Mouse (Mus musculus): ENCODE data around the gene 4932411N23Rik. TPM values are rescaled to one million over a fixed set of nuclear protein-coding genes. Genes with fewer than 3 reads are reported as not detected.
"Not testable (repeated sequence)": the region's sequence is repeated elsewhere in the genome, so short reads cannot be mapped to it uniquely, and the experiment has no call there.

4932411N23Rik gene
- not detected in 2 replicates for polyA plus RNA-seq (2015; fragmentation: Nextera tagmentation; extraction: Ambion mirVana)

DNA sequence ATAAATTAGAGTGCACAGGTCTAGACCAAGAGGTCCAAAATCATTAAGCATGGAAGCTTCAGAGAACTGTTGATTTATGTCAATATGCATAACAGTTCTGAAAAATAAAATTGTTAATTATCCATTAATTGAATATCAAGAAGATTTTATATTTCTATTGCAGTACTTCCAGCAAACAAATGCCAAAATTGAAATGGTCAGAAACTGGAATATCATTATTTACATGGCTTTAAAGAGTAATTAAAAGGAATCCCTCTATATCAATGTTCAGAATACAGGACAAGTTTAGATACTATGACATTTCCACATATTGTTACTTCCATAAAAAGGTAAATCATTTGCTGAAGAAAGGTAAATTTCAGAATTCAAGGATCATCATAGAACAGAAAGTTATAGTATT is at the start of gene 4932411N23Rik:
4932411N23Rik (minus strand) TSS at position 101 of the 400 bp plus-strand sequence.
- no peaks in the 10 kb centered on the region for H3K4me1 ChIP-seq (replicated peaks)
- no peaks in the 10 kb centered on the region for H3K36me3 ChIP-seq (replicated peaks)
- H3K27me3 ChIP-seq = no peaks in the 10 kb centered on the region
- no peak within 1 kb of the TSS for H3K4me3 ChIP-seq (replicated peaks)
- H3K4me2 ChIP-seq = no peak within 1 kb of the TSS
- H3K27ac ChIP-seq (replicated peaks) = no peak within 1 kb of the TSS
- H3K9ac ChIP-seq = no peak within 1 kb of the TSS
- H3K9me3 ChIP-seq (replicated peaks) = no peaks in the 10 kb centered on the region
- no peak for ATAC-seq (ENCODE audit: insufficient read depth)

GRCm38 (mm10) chrX:126779895-126780294 is 35.8 kb downstream of the 4932411N23Rik start:
- Histone ChIP-seq H3K4me3 (replicated peaks) (no peak overlapping the region), H3K9ac (no peak overlapping the region), H3K27me3 (no peaks in the 10 kb centered on the region), H3K27ac (replicated peaks) (no peak overlapping the region), H3K9me3 (replicated peaks) (no peaks in the 10 kb centered on the region), H3K36me3 (replicated peaks) (no peaks in the 10 kb centered on the region), H3K4me2 (no peak overlapping the region), H3K4me1 (replicated peaks) (no peaks in the 10 kb centered on the region)
- ATAC-seq (ENCODE audit: insufficient read depth) = no peak
- WGBS (ENCODE audit: insufficient replicate concordance) = 66% methylated on average over 5 of the region's 5 CpGs

GRCm38 (mm10) chrX:126777643-126778042 is 38.0 kb downstream of the 4932411N23Rik start:
- H3K4me3 ChIP-seq (replicated peaks); H3K27ac ChIP-seq (replicated peaks); H3K4me2 ChIP-seq; H3K27me3 ChIP-seq; H3K4me1 ChIP-seq (replicated peaks); ATAC-seq (ENCODE audit: insufficient read depth); H3K9me3 ChIP-seq (replicated peaks); H3K9ac ChIP-seq; H3K36me3 ChIP-seq (replicated peaks): not testable (repeated sequence)
- WGBS (ENCODE audit: insufficient replicate concordance) = 66% methylated on average over 5 of the region's 6 CpGs

DNA sequence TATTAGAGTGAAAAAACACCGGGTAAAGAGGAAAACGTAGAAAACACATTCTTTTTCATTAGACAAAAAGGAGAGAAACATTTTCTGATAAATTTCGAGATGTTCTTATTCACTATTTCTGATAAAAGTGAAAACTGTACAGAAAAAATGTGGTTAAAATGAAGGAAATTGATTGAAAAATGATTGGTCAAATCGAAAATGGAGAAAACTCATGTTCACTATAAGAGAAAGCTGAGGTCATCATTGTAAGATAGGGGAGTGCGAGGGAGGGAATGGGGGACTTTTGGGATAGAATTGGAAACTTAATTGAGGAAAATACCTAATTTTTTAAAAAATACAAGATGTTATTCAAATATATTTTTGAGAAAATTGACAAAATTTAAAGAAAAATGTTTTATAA is 40.8 kb downstream of the 4932411N23Rik start:
- not testable (repeated sequence) for H3K27ac ChIP-seq (replicated peaks); ATAC-seq (ENCODE audit: insufficient read depth); H3K27me3 ChIP-seq; H3K36me3 ChIP-seq (replicated peaks); H3K9me3 ChIP-seq (replicated peaks); H3K4me2 ChIP-seq; H3K4me1 ChIP-seq (replicated peaks); H3K9ac ChIP-seq; H3K4me3 ChIP-seq (replicated peaks)
- 64% methylated on average over 5 of the region's 5 CpGs for WGBS (ENCODE audit: insufficient replicate concordance)

- H3K27me3 ChIP-seq; H3K9ac ChIP-seq; H3K9me3 ChIP-seq (replicated peaks); ATAC-seq (ENCODE audit: insufficient read depth); H3K4me1 ChIP-seq (replicated peaks); H3K27ac ChIP-seq (replicated peaks); H3K4me2 ChIP-seq; H3K4me3 ChIP-seq (replicated peaks); H3K36me3 ChIP-seq (replicated peaks): not testable (repeated sequence)
- 54% methylated on average over 5 of the region's 6 CpGs for WGBS (ENCODE audit: insufficient replicate concordance)
Measured at GRCm38 (mm10) chrX:126773511-126773910, 42.2 kb downstream of the 4932411N23Rik start.

Other genes with a start within 250 kb of the 4932411N23Rik start
- gene Gm382, start 224.1 kb upstream of the 4932411N23Rik start, polyA plus RNA-seq (2015; fragmentation: Nextera tagmentation; extraction: Ambion mirVana) = not detected in 2 replicates